Mouse (Mus musculus) CD4-positive helper T cell, adult 2 months (primary cell): ENCODE measurements around the gene Kansl1.

Source experiments
- DNase-seq: peaks from one replicate; pipeline ENCODE4 v3.0.0-alpha.2; 2012; ENCODE audit warnings: low read depth, missing footprints, low spot score

Kansl1 gene

GRCm38 (mm10) chr11:104309377-104310225 is 159.1 kb downstream of the Kansl1 start:
- DNase-seq, result no peak

GRCm38 (mm10) chr11:104307136-104307535 is 161.5 kb downstream of the Kansl1 start:
- DNase-seq, result no peak

GRCm38 (mm10) chr11:104306483-104306882 is 162.2 kb downstream of the Kansl1 start:
- no peak for DNase-seq

- no peak for DNase-seq
Measured at GRCm38 (mm10) chr11:104305711-104306110, 162.9 kb downstream of the Kansl1 start.

GRCm38 (mm10) chr11:104303088-104303960 is 165.3 kb downstream of the Kansl1 start:
- DNase-seq, result no peak

- no peak for DNase-seq
Measured at GRCm38 (mm10) chr11:104302628-104303027, 166.0 kb downstream of the Kansl1 start.

- DNase-seq, result no peak
Measured at GRCm38 (mm10) chr11:104297671-104298070, 171.0 kb downstream of the Kansl1 start.

- no peak for DNase-seq
Measured at GRCm38 (mm10) chr11:104295656-104296055, 173.0 kb downstream of the Kansl1 start.

GRCm38 (mm10) chr11:104295145-104295544 is 173.5 kb downstream of the Kansl1 start:
- no peak for DNase-seq

GRCm38 (mm10) chr11:104293241-104293640 is 175.4 kb downstream of the Kansl1 start:
- DNase-seq, result no peak

- DNase-seq, result no peak
Measured at GRCm38 (mm10) chr11:104292443-104293220, 176.0 kb downstream of the Kansl1 start.

GRCm38 (mm10) chr11:104289199-104290031 is 179.2 kb downstream of the Kansl1 start:
- peak; percentile 52 for DNase-seq

GRCm38 (mm10) chr11:104288835-104289198 is 179.8 kb downstream of the Kansl1 start:
- no peak for DNase-seq

GRCm38 (mm10) chr11:104287113-104287512 is 181.5 kb downstream of the Kansl1 start:
- no peak for DNase-seq
